Mouse (Mus musculus): ENCODE results near the gene Fam83d.

DNA sequence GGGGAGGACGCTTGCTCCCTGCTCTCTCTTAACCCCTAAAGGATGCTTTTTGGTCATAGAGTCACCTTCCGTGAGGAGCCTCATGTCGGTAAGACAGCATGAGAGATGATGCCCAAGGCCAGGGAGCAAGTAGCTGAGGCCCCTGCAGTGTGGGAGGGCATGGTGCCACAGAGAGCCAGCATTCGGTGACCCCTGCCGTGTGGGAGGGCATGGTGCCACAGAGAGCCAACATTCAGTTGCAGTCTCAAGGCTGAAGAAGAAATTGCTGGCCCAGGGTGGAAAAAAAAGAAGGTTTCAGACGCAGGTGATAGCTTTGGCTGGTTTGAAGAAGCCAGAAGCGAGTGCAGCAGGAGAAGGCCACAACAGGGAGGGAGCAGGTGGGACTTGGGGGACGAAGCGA is 35.4 kb upstream of the Fam83d start:
- TF ChIP-seq CTCF (IDR thresholded peaks at IDR 0.05; ENCODE audit: low read depth, low read length) (no peak), POLR2A (IDR thresholded peaks at IDR 0.05; ENCODE audit: borderline replicate concordance, low read depth, low read length) (no peak)

Data from bone marrow macrophage, adult 2 months (primary cell).